Mouse (Mus musculus): ENCODE measurements around the gene Htr2a. TPM values are rescaled to one million over a fixed set of nuclear protein-coding genes. Genes with fewer than 3 reads are reported as not detected.

Htr2a gene
- polyA plus RNA-seq (2012; rRNA removed), result 0.34 and 0.43 TPM in 2 replicates

- no peak for DNase-seq (ENCODE audit: low read depth)
Measured at GRCm38 (mm10) chr14:74640819-74641381, at the start of gene Htr2a. Gene Htr2a (plus strand): TSS chr14:74640840.

GRCm38 (mm10) chr14:74601333-74602087 lies 39.1 kb upstream of the Htr2a start:
- no peak for DNase-seq (ENCODE audit: low read depth)

GRCm38 (mm10) chr14:74602543-74602942 lies 38.1 kb upstream of the Htr2a start:
- no peak for DNase-seq (ENCODE audit: low read depth)

- DNase-seq (ENCODE audit: low read depth), result no peak
Measured at GRCm38 (mm10) chr14:74603131-74603766, 37.4 kb upstream of the Htr2a start.

- no peak for DNase-seq (ENCODE audit: low read depth)
Measured at GRCm38 (mm10) chr14:74611326-74611725, 29.3 kb upstream of the Htr2a start.

- no peak for DNase-seq (ENCODE audit: low read depth)
Measured at GRCm38 (mm10) chr14:74618858-74619257, 21.8 kb upstream of the Htr2a start.

GRCm38 (mm10) chr14:74638071-74638470 lies 2.6 kb upstream of the Htr2a start:
- no peak for DNase-seq (ENCODE audit: low read depth)

GRCm38 (mm10) chr14:74641668-74642230 lies 1.1 kb downstream of the Htr2a start:
- no peak for DNase-seq (ENCODE audit: low read depth)

GRCm38 (mm10) chr14:74643296-74643695 lies 2.7 kb downstream of the Htr2a start:
- no peak for DNase-seq (ENCODE audit: low read depth)

- DNase-seq (ENCODE audit: low read depth), result no peak
Measured at GRCm38 (mm10) chr14:74646107-74646793, 5.6 kb downstream of the Htr2a start.

- DNase-seq (ENCODE audit: low read depth), result no peak
Measured at GRCm38 (mm10) chr14:74650001-74650400, 9.4 kb downstream of the Htr2a start.

GRCm38 (mm10) chr14:74651678-74652077 lies 11.0 kb downstream of the Htr2a start:
- no peak for DNase-seq (ENCODE audit: low read depth)

- DNase-seq (ENCODE audit: low read depth), result no peak
Measured at GRCm38 (mm10) chr14:74657227-74657626, 16.6 kb downstream of the Htr2a start.

GRCm38 (mm10) chr14:74659411-74659841 lies 18.8 kb downstream of the Htr2a start:
- no peak for DNase-seq (ENCODE audit: low read depth)

- no peak for DNase-seq (ENCODE audit: low read depth)
Measured at GRCm38 (mm10) chr14:74672137-74673019, 31.7 kb downstream of the Htr2a start.

GRCm38 (mm10) chr14:74673020-74673350 lies 32.3 kb downstream of the Htr2a start:
- no peak for DNase-seq (ENCODE audit: low read depth)

- no peak for DNase-seq (ENCODE audit: low read depth)
Measured at GRCm38 (mm10) chr14:74673584-74673983, 32.9 kb downstream of the Htr2a start.

GRCm38 (mm10) chr14:74679841-74680240 lies 39.2 kb downstream of the Htr2a start:
- no peak for DNase-seq (ENCODE audit: low read depth)

- no peak for DNase-seq (ENCODE audit: low read depth)
Measured at GRCm38 (mm10) chr14:74684298-74684978, 43.8 kb downstream of the Htr2a start.

GRCm38 (mm10) chr14:74691963-74692362 lies 51.3 kb downstream of the Htr2a start:
- no peak for DNase-seq (ENCODE audit: low read depth)

- no peak for DNase-seq (ENCODE audit: low read depth)
Measured at GRCm38 (mm10) chr14:74696766-74697165, 56.1 kb downstream of the Htr2a start.
